Mouse (Mus musculus): ENCODE measurements around the gene Fmod. TPM values are rescaled to one million over a fixed set of nuclear protein-coding genes. Genes with fewer than 3 reads are reported as not detected.

The Fmod gene
- polyA plus RNA-seq, 1 experiment from 2014 or later: 14.5 TPM

- H3K36me3 ChIP-seq: no peaks in the 10 kb centered on the region
- 4% methylated on average over 19 of the region's 19 CpGs for WGBS
- no peaks in the 10 kb centered on the region for H3K9me3 ChIP-seq (replicated peaks)
- peak overlapping the region; percentile 74 for H3K4me2 ChIP-seq
- peak overlapping the region; percentile 85 for H3K9ac ChIP-seq (replicated peaks)
- peaks cover 49% of the 10 kb centered on the region for H3K4me1 ChIP-seq
- peak overlapping the region; percentile 88 for H3K27ac ChIP-seq (replicated peaks)
- H3K4me3 ChIP-seq (replicated peaks): peak overlapping the region; percentile 67
- peak; percentile 7; the same call in 1 of the 2 replicates for ATAC-seq (ENCODE audit: low FRiP score)
- H3K27me3 ChIP-seq (replicated peaks): no peaks in the 10 kb centered on the region
These were observed 41.2 kb downstream of the Fmod start for GRCm38 (mm10) chr1:134078061-134078795.

GRCm38 (mm10) chr1:134078802-134079476, 41.9 kb downstream of the Fmod start, which contains the start of gene Btg2:
TSS of gene Btg2 (minus strand) at chr1:134079120.
- H3K4me1 ChIP-seq: peaks cover 44% of the 10 kb centered on the region
- no peaks in the 10 kb centered on the region for H3K27me3 ChIP-seq (replicated peaks)
- H3K9ac ChIP-seq (replicated peaks): peak within 1 kb of the TSS; percentile 85
- ATAC-seq (ENCODE audit: low FRiP score): peak; percentile 95
- no peaks in the 10 kb centered on the region for H3K36me3 ChIP-seq
- H3K9me3 ChIP-seq (replicated peaks): no peaks in the 10 kb centered on the region
- H3K27ac ChIP-seq (replicated peaks): peak within 1 kb of the TSS; percentile 88
- WGBS: under 1% methylated on average over 58 of the region's 62 CpGs
- H3K4me3 ChIP-seq (replicated peaks): peak within 1 kb of the TSS; percentile 67
- peak within 1 kb of the TSS; percentile 74 for H3K4me2 ChIP-seq

- no peaks in the 10 kb centered on the region for H3K36me3 ChIP-seq
- no peak for ATAC-seq (ENCODE audit: low FRiP score)
- H3K4me3 ChIP-seq (replicated peaks): peak overlapping the region; percentile 67
- H3K27me3 ChIP-seq (replicated peaks): no peaks in the 10 kb centered on the region
- WGBS: 5% methylated on average over 9 of the region's 9 CpGs
- peak overlapping the region; percentile 88 for H3K27ac ChIP-seq (replicated peaks)
- H3K4me2 ChIP-seq: peak overlapping the region; percentile 74
- no peaks in the 10 kb centered on the region for H3K9me3 ChIP-seq (replicated peaks)
- peak overlapping the region; percentile 64 for H3K9ac ChIP-seq (replicated peaks)
- peaks cover 42% of the 10 kb centered on the region for H3K4me1 ChIP-seq
These were observed 42.6 kb downstream of the Fmod start for GRCm38 (mm10) chr1:134079477-134080163.

GRCm38 (mm10) chr1:134080406-134080805, 43.4 kb downstream of the Fmod start:
- Histone ChIP-seq H3K27me3 (replicated peaks) (no peaks in the 10 kb centered on the region), H3K4me3 (replicated peaks) (no peak overlapping the region), H3K4me1 (peaks cover 44% of the 10 kb centered on the region), H3K27ac (replicated peaks) (peak overlapping the region; percentile 88; the same call in 1 of the 2 replicates), H3K36me3 (no peaks in the 10 kb centered on the region), H3K4me2 (no peak overlapping the region), H3K9ac (replicated peaks) (no peak overlapping the region), H3K9me3 (replicated peaks) (no peaks in the 10 kb centered on the region)
- ATAC-seq (ENCODE audit: low FRiP score): no peak
- WGBS: 74% methylated on average over 4 of the region's 4 CpGs

- no peak for ATAC-seq (ENCODE audit: low FRiP score)
- Histone ChIP-seq H3K9me3 (replicated peaks) (no peaks in the 10 kb centered on the region), H3K27ac (replicated peaks) (no peak overlapping the region), H3K4me3 (replicated peaks) (no peak overlapping the region), H3K36me3 (no peaks in the 10 kb centered on the region), H3K4me2 (no peak overlapping the region), H3K27me3 (replicated peaks) (no peaks in the 10 kb centered on the region), H3K9ac (replicated peaks) (no peak overlapping the region), H3K4me1 (peaks cover 40% of the 10 kb centered on the region)
- 93% methylated on average over 5 of the region's 5 CpGs for WGBS
These were observed 43.9 kb downstream of the Fmod start for GRCm38 (mm10) chr1:134080881-134081450.

GRCm38 (mm10) chr1:134082987-134083516, 46.0 kb downstream of the Fmod start:
- no peak overlapping the region for H3K4me2 ChIP-seq
- H3K9me3 ChIP-seq (replicated peaks): no peaks in the 10 kb centered on the region
- no peak overlapping the region for H3K27ac ChIP-seq (replicated peaks)
- no peaks in the 10 kb centered on the region for H3K27me3 ChIP-seq (replicated peaks)
- no peak overlapping the region for H3K9ac ChIP-seq (replicated peaks)
- WGBS: 60% methylated on average over 11 of the region's 11 CpGs
- H3K36me3 ChIP-seq: no peaks in the 10 kb centered on the region
- no peak overlapping the region for H3K4me3 ChIP-seq (replicated peaks)
- no peak for ATAC-seq (ENCODE audit: low FRiP score)
- H3K4me1 ChIP-seq: peaks cover 29% of the 10 kb centered on the region

GRCm38 (mm10) chr1:134083676-134084075, 46.6 kb downstream of the Fmod start:
- Histone ChIP-seq H3K36me3 (no peaks in the 10 kb centered on the region), H3K4me1 (peaks cover 24% of the 10 kb centered on the region), H3K9me3 (replicated peaks) (no peaks in the 10 kb centered on the region), H3K9ac (replicated peaks) (no peak overlapping the region), H3K4me3 (replicated peaks) (no peak overlapping the region), H3K27me3 (replicated peaks) (no peaks in the 10 kb centered on the region), H3K4me2 (no peak overlapping the region), H3K27ac (replicated peaks) (no peak overlapping the region)
- 88% methylated on average over 8 of the region's 8 CpGs for WGBS
- ATAC-seq (ENCODE audit: low FRiP score): no peak

GRCm38 (mm10) chr1:134084128-134084527, 47.1 kb downstream of the Fmod start:
- H3K4me3 ChIP-seq (replicated peaks): no peak overlapping the region
- 80% methylated on average over 3 of the region's 3 CpGs for WGBS
- no peaks in the 10 kb centered on the region for H3K9me3 ChIP-seq (replicated peaks)
- H3K4me1 ChIP-seq: peaks cover 24% of the 10 kb centered on the region
- no peak overlapping the region for H3K4me2 ChIP-seq
- no peaks in the 10 kb centered on the region for H3K27me3 ChIP-seq (replicated peaks)
- no peak for ATAC-seq (ENCODE audit: low FRiP score)
- H3K9ac ChIP-seq (replicated peaks): no peak overlapping the region
- H3K27ac ChIP-seq (replicated peaks): no peak overlapping the region
- no peaks in the 10 kb centered on the region for H3K36me3 ChIP-seq

GRCm38 (mm10) chr1:134086017-134086416, 49.0 kb downstream of the Fmod start:
- WGBS: 22% methylated on average over 3 of the region's 3 CpGs

GRCm38 (mm10) chr1:134086811-134087398, 49.9 kb downstream of the Fmod start:
- Histone ChIP-seq H3K27me3 (replicated peaks) (no peaks in the 10 kb centered on the region), H3K36me3 (no peaks in the 10 kb centered on the region), H3K4me3 (replicated peaks) (no peak overlapping the region), H3K9ac (replicated peaks) (no peak overlapping the region), H3K4me2 (no peak overlapping the region), H3K27ac (replicated peaks) (no peak overlapping the region), H3K4me1 (peaks cover 15% of the 10 kb centered on the region), H3K9me3 (replicated peaks) (no peaks in the 10 kb centered on the region)
- 60% methylated on average over 16 of the region's 16 CpGs for WGBS
- ATAC-seq (ENCODE audit: low FRiP score): no peak

More at GRCm38 (mm10) chr1:134086017-134086416, 49.0 kb downstream of the Fmod start:
- Histone ChIP-seq H3K27me3 (replicated peaks) (no peaks in the 10 kb centered on the region), H3K4me3 (replicated peaks) (no peak overlapping the region), H3K4me2 (no peak overlapping the region), H3K36me3 (no peaks in the 10 kb centered on the region), H3K9me3 (replicated peaks) (no peaks in the 10 kb centered on the region), H3K4me1 (peaks cover 15% of the 10 kb centered on the region), H3K27ac (replicated peaks) (no peak overlapping the region), H3K9ac (replicated peaks) (no peak overlapping the region)
- no peak for ATAC-seq (ENCODE audit: low FRiP score)

- Histone ChIP-seq H3K27me3 (replicated peaks) (no peaks in the 10 kb centered on the region), H3K9me3 (replicated peaks) (no peaks in the 10 kb centered on the region), H3K4me2 (no peak overlapping the region), H3K4me3 (replicated peaks) (no peak overlapping the region), H3K4me1 (peaks cover 31% of the 10 kb centered on the region), H3K27ac (replicated peaks) (no peak overlapping the region), H3K36me3 (no peaks in the 10 kb centered on the region), H3K9ac (replicated peaks) (no peak overlapping the region)
- 89% methylated on average over 7 of the region's 7 CpGs for WGBS
- no peak for ATAC-seq (ENCODE audit: low FRiP score)
These were observed 52.0 kb downstream of the Fmod start for GRCm38 (mm10) chr1:134089074-134089473.

Measured in neural tube, embryonic 15.5 days (tissue).